In the genomic region with DNA sequence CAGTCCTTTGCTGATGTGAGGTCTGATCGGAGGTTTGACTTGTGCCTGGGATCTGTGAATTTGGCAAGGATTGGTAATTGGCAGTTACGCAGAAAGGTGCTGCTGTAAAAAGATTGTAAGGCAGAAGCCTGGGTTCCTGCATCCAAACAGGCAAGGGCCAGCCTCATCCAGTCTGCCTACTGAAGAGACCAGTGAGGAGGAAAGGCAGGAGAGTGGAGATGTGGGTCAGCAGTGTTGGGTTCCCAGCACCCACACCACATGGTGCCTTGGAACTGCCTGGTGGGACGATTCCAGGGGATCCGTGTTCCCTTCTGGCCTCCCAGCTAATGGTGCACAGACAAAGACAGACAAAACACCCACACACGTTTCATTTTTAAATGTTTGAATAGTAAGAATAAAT, we compare ENCODE assay signal across 9 mouse cellular contexts. TPM values are rescaled to one million over a fixed set of nuclear protein-coding genes. Genes with fewer than 3 reads are reported as not detected.
A peak's percentile ranks its signal among the peaks of the same experiment; 100 is the strongest.
DNase-seq lines count a peak whose midpoint lies in the region; ATAC-seq and TF ChIP-seq lines count a peak whose summit lies in the region.
"Had no signal": no experiment of that assay in that cellular context is flagged by ENCODE, and none has a peak within 500 bp of the region (broad histone marks: within the 10 kb centered on the region; RNA-seq: fewer than 3 reads in every experiment).

No protein-coding gene starts in this region.

- peak overlapping the region; percentile 85 for H3K9ac ChIP-seq in heart, embryonic 11.5 days (ENCODE audit: low read depth, low read length)
- H3K9ac ChIP-seq in MEL (ENCODE audit: control insufficient read depth, low read depth, low read length, poor library complexity, severe bottlenecking) = no peak overlapping the region
- H3K9ac ChIP-seq in forebrain, embryonic 11.5 days (ENCODE audit: low read length) = peak overlapping the region; percentile 70

- 71% methylated on average over 5 of the region's 5 CpGs for WGBS in heart, embryonic 11.5 days (ENCODE audit: insufficient replicate concordance)
- WGBS in forebrain, embryonic 11.5 days = 66% methylated on average over 5 of the region's 5 CpGs
- 77% methylated on average over 5 of the region's 5 CpGs for WGBS in limb, embryonic 10.5 days

- H3K79me2 ChIP-seq in MEL (ENCODE audit: control insufficient read depth, insufficient read depth, low read length, poor library complexity) = peaks cover 20% of the 10 kb centered on the region

- H3K27me3 ChIP-seq in heart, embryonic 11.5 days (ENCODE audit: control insufficient read depth, insufficient read depth, low read length) = no peaks in the 10 kb centered on the region
- no peaks in the 10 kb centered on the region for H3K27me3 ChIP-seq in MEL (ENCODE audit: control insufficient read depth in 1 of 2, insufficient read depth in 2 of 2, low read length in 2 of 2)
- no peaks in the 10 kb centered on the region for H3K27me3 ChIP-seq in forebrain, embryonic 11.5 days (ENCODE audit: control insufficient read depth, insufficient read depth, low read length)
- no peaks in the 10 kb centered on the region for H3K27me3 ChIP-seq in limb, embryonic 10.5 days (ENCODE audit: low read depth, poor library complexity, severe bottlenecking)
- H3K27me3 ChIP-seq: Patski had no signal

- no peaks in the 10 kb centered on the region for H3K9me3 ChIP-seq in heart, embryonic 11.5 days (replicated peaks; ENCODE audit: control insufficient read depth, low read length)
- no peaks in the 10 kb centered on the region; the same call in 1 of the 2 replicates for H3K9me3 ChIP-seq in MEL (replicated peaks; ENCODE audit: insufficient read depth, low read length)
- no peaks in the 10 kb centered on the region for H3K9me3 ChIP-seq in forebrain, embryonic 11.5 days (ENCODE audit: control insufficient read depth, low read length)
- no peaks in the 10 kb centered on the region for H3K9me3 ChIP-seq in limb, embryonic 10.5 days (replicated peaks)

- peaks cover 4% of the 10 kb centered on the region for H3K4me1 ChIP-seq in heart, embryonic 11.5 days (ENCODE audit: control insufficient read depth, insufficient read depth, low read length)
- H3K4me1 ChIP-seq in MEL (ENCODE audit: control insufficient read depth in 1 of 2, insufficient read depth in 2 of 2, low read length in 2 of 2) = peaks cover 3% of the 10 kb centered on the region in 2 experiments; a peak in 3 of 4 replicates
- peaks cover 3% of the 10 kb centered on the region; the same call in 1 of the 2 replicates for H3K4me1 ChIP-seq in forebrain, embryonic 11.5 days (replicated peaks; ENCODE audit: control insufficient read depth, insufficient read depth, low read length)
- peaks cover 12% of the 10 kb centered on the region for H3K4me1 ChIP-seq in limb, embryonic 10.5 days

- no peak for DNase-seq in heart, postnatal 4 days
- peak; percentile 11 for DNase-seq in MEL (ENCODE audit: low read depth, low spot score)
- DNase-seq in forebrain, embryonic 11.5 days (ENCODE audit: low spot score) = no peak
- DNase-seq in limb, embryonic 10.5 days (ENCODE audit: low spot score) = peak; percentile 32
- DNase-seq in right cerebral cortex, postnatal 14 days = peak; percentile 21
- DNase-seq in adrenal gland, adult 8-10 months = no peak
- no peak for DNase-seq in spleen, postnatal 14 days (ENCODE audit: low spot score in 2 of 2)

- no peak for TF ChIP-seq RAD21 in MEL (IDR thresholded peaks at IDR 0.05; ENCODE audit: low read depth, low read length)

- peak overlapping the region; percentile 79 for H3K4me2 ChIP-seq in heart, embryonic 11.5 days
- H3K4me2 ChIP-seq in forebrain, embryonic 11.5 days (ENCODE audit: low read depth, low read length, severe bottlenecking) = peak overlapping the region; percentile 66

- no peak overlapping the region for H3K27ac ChIP-seq in heart, embryonic 11.5 days (ENCODE audit: low read depth, low read length)
- no peak overlapping the region for H3K27ac ChIP-seq in MEL (ENCODE audit: control insufficient read depth, low read depth, low read length)
- H3K27ac ChIP-seq in forebrain, embryonic 11.5 days (ENCODE audit: low read depth, low read length) = no peak overlapping the region
- peak overlapping the region; percentile 89 for H3K27ac ChIP-seq in limb, embryonic 10.5 days

- no peak for TF ChIP-seq EP300 in MEL (IDR thresholded peaks at IDR 0.05; ENCODE audit: low read depth in 1 of 2, low read length in 2 of 2)

- no peak for TF ChIP-seq CTCF in MEL (IDR thresholded peaks at IDR 0.05 in 2 of 3, conservative IDR thresholded peaks at IDR 0.05 in 1 of 3; ENCODE audit: control insufficient read depth in 1 of 3, insufficient read depth in 1 of 3, low read depth in 2 of 3, low read length in 3 of 3, poor library complexity in 1 of 3, severe bottlenecking in 1 of 3)

- no peak for ATAC-seq in heart, embryonic 11.5 days (replicated peaks; ENCODE audit: insufficient number of reproducible peaks, low FRiP score, low TSS enrichment)
- ATAC-seq in forebrain, embryonic 11.5 days (replicated peaks; ENCODE audit: low FRiP score) = no peak

- TF ChIP-seq POLR2A in MEL (IDR thresholded peaks at IDR 0.05; ENCODE audit: control insufficient read depth in 1 of 2, insufficient read depth in 1 of 2, low read depth in 1 of 2, low read length in 2 of 2, poor library complexity in 1 of 2) = no peak

- peak overlapping the region; percentile 78 for H3K4me3 ChIP-seq in heart, embryonic 11.5 days (ENCODE audit: low read depth, low read length)
- peak overlapping the region in 1 of 2 experiments; percentile 95; a peak in 2 of 4 replicates for H3K4me3 ChIP-seq in MEL (ENCODE audit: control insufficient read depth in 1 of 2, insufficient read depth in 1 of 2, low read depth in 2 of 2, low read length in 2 of 2)
- H3K4me3 ChIP-seq in forebrain, embryonic 11.5 days (ENCODE audit: low read depth, low read length) = peak overlapping the region; percentile 65
- peak overlapping the region; percentile 73 for H3K4me3 ChIP-seq in limb, embryonic 10.5 days

- peaks cover 11% of the 10 kb centered on the region for H3K36me3 ChIP-seq in heart, embryonic 11.5 days (ENCODE audit: control insufficient read depth, insufficient read depth, low read length)
- H3K36me3 ChIP-seq in MEL (ENCODE audit: control insufficient read depth in 1 of 2, insufficient read depth in 2 of 2, low read length in 2 of 2) = no peaks in the 10 kb centered on the region; a peak in 1 of 4 replicates
- H3K36me3 ChIP-seq in forebrain, embryonic 11.5 days (ENCODE audit: control insufficient read depth, insufficient read depth, low read length) = no peaks in the 10 kb centered on the region; the same call in 1 of the 2 replicates
- peaks cover 34% of the 10 kb centered on the region for H3K36me3 ChIP-seq in limb, embryonic 10.5 days

RNA-seq across cellular contexts. Expression of gene Zfp719, which starts 1.1 kb away (rescaled TPM):
- 8.0 TPM in 2 replicates for polyA plus RNA-seq in heart, embryonic 11.5 days (2014; fragmentation: Nextera tagmentation; extraction: Ambion mirVana)
- total RNA-seq in heart, postnatal 4 days (2021) = 1 to 10 TPM; 9.4 to 10.0 TPM
- total RNA-seq in MEL (2012; rRNA removed) = 3.6 and 5.5 TPM in 2 replicates
- 1 to 10 TPM in 1 of 2 experiments, not detected in 1; 1.9 TPM for polyA plus RNA-seq in MEL (2012; ENCODE audit: insufficient read depth in 1 of 2, insufficient read length in 2 of 2, low read depth in 1 of 2, low replicate concordance in 2 of 2, missing spikeins in 1 of 2)
- polyA plus RNA-seq in forebrain, embryonic 11.5 days (2014; fragmentation: Nextera tagmentation; extraction: Ambion mirVana) = 16.0 and 16.9 TPM in 2 replicates
- polyA plus RNA-seq in limb, embryonic 10.5 days (2016; fragmentation: Nextera tagmentation; extraction: Ambion mirVana) = 13.3 and 15.4 TPM in 2 replicates
- 10 to 100 TPM; 17.8 to 22.1 (median 19.4) TPM for total RNA-seq in adrenal gland, adult 8-10 months (2022)

RNA-seq across cellular contexts. Expression of gene Zfp658, which starts 18.5 kb away (rescaled TPM):
- 1.2 and 1.9 TPM in 2 replicates for polyA plus RNA-seq in heart, embryonic 11.5 days (2014; fragmentation: Nextera tagmentation; extraction: Ambion mirVana)
- total RNA-seq in heart, postnatal 4 days (2021) = 1 to 10 TPM; 1.0 to 1.1 TPM
- not detected in 2 replicates for total RNA-seq in MEL (2012; rRNA removed)
- not detected for polyA plus RNA-seq in MEL (2012; ENCODE audit: insufficient read depth in 1 of 2, insufficient read length in 2 of 2, low read depth in 1 of 2, low replicate concordance in 2 of 2, missing spikeins in 1 of 2)
- 6.7 and 6.8 TPM in 2 replicates for polyA plus RNA-seq in forebrain, embryonic 11.5 days (2014; fragmentation: Nextera tagmentation; extraction: Ambion mirVana)
- 4.3 and 5.4 TPM in 2 replicates for polyA plus RNA-seq in limb, embryonic 10.5 days (2016; fragmentation: Nextera tagmentation; extraction: Ambion mirVana)
- 1 to 10 TPM; 2.8 to 4.1 (median 3.5) TPM for total RNA-seq in adrenal gland, adult 8-10 months (2022)

RNA-seq across cellular contexts. Expression of gene Zfp819, which starts 26.4 kb away (rescaled TPM):
- polyA plus RNA-seq in heart, embryonic 11.5 days (2014; fragmentation: Nextera tagmentation; extraction: Ambion mirVana) = 0.21 TPM in 1 of 2 replicates, not detected in the other
- not detected for total RNA-seq in heart, postnatal 4 days (2021)
- total RNA-seq in MEL (2012; rRNA removed) = 0.10 TPM in 1 of 2 replicates, not detected in the other
- polyA plus RNA-seq in MEL (2012; ENCODE audit: insufficient read depth in 1 of 2, insufficient read length in 2 of 2, low read depth in 1 of 2, low replicate concordance in 2 of 2, missing spikeins in 1 of 2) = under 1 TPM in 1 of 2 experiments, not detected in 1; 0.06 TPM
- polyA plus RNA-seq in forebrain, embryonic 11.5 days (2014; fragmentation: Nextera tagmentation; extraction: Ambion mirVana) = 0.92 and 1.0 TPM in 2 replicates
- 0.99 and 1.0 TPM in 2 replicates for polyA plus RNA-seq in limb, embryonic 10.5 days (2016; fragmentation: Nextera tagmentation; extraction: Ambion mirVana)
- not detected for total RNA-seq in adrenal gland, adult 8-10 months (2022)

RNA-seq across cellular contexts. Expression of gene Cd33, which starts 36.3 kb away (rescaled TPM):
- polyA plus RNA-seq in heart, embryonic 11.5 days (2014; fragmentation: Nextera tagmentation; extraction: Ambion mirVana) = 0.44 and 0.79 TPM in 2 replicates
- 1 to 10 TPM; 1.7 to 2.1 TPM for total RNA-seq in heart, postnatal 4 days (2021)
- total RNA-seq in MEL (2012; rRNA removed) = not detected in 2 replicates
- not detected for polyA plus RNA-seq in MEL (2012; ENCODE audit: insufficient read depth in 1 of 2, insufficient read length in 2 of 2, low read depth in 1 of 2, low replicate concordance in 2 of 2, missing spikeins in 1 of 2)
- 0.71 and 1.7 TPM in 2 replicates for polyA plus RNA-seq in forebrain, embryonic 11.5 days (2014; fragmentation: Nextera tagmentation; extraction: Ambion mirVana)
- 0.48 and 0.59 TPM in 2 replicates for polyA plus RNA-seq in limb, embryonic 10.5 days (2016; fragmentation: Nextera tagmentation; extraction: Ambion mirVana)
- 1 to 10 TPM; 4.0 to 7.3 (median 5.9) TPM for total RNA-seq in adrenal gland, adult 8-10 months (2022)

RNA-seq across cellular contexts. Expression of gene Ceacam18, which starts 54.0 kb away (rescaled TPM):
- not detected in 2 replicates for polyA plus RNA-seq in heart, embryonic 11.5 days (2014; fragmentation: Nextera tagmentation; extraction: Ambion mirVana)
- total RNA-seq in heart, postnatal 4 days (2021) = not detected
- 0.08 and 0.13 TPM in 2 replicates for total RNA-seq in MEL (2012; rRNA removed)
- under 1 TPM in 1 of 2 experiments, not detected in 1; 0.04 TPM for polyA plus RNA-seq in MEL (2012; ENCODE audit: insufficient read depth in 1 of 2, insufficient read length in 2 of 2, low read depth in 1 of 2, low replicate concordance in 2 of 2, missing spikeins in 1 of 2)
- polyA plus RNA-seq in forebrain, embryonic 11.5 days (2014; fragmentation: Nextera tagmentation; extraction: Ambion mirVana) = not detected in 2 replicates
- polyA plus RNA-seq in limb, embryonic 10.5 days (2016; fragmentation: Nextera tagmentation; extraction: Ambion mirVana) = not detected in 2 replicates
- under 1 TPM in 3 of 4 experiments, not detected in 1; 0.15 to 0.22 (median 0.19) TPM for total RNA-seq in adrenal gland, adult 8-10 months (2022)

Comparison
In these comparisons a context has a peak if more than half of its experiments do, and no peak if none do; other contexts are left out.
1. DNase-seq: peak in MEL (single experiment), limb, embryonic 10.5 days (single experiment) and right cerebral cortex, postnatal 14 days (single experiment); none in heart, postnatal 4 days (single experiment), forebrain, embryonic 11.5 days (single experiment), adrenal gland, adult 8-10 months (single experiment) and spleen, postnatal 14 days (0 of 2).